Mouse (Mus musculus) fat pad, adult 2 months (tissue): ENCODE measurements at regions not wholly inside any gene's neighbourhood (a gene's known extent, or its start where the extent isn't known, plus 50 kb on each side); places are given as distances from the start of the nearest gene placed in this dataset.
A peak's percentile ranks its signal among the peaks of the same experiment; 100 is the strongest.
"Not testable (repeated sequence)": the region's sequence is repeated elsewhere in the genome, so short reads cannot be mapped to it uniquely, and the experiment has no call there.

Source experiments
- DNase-seq: peaks from one replicate; pipeline ENCODE4 v3.0.0-alpha.2; 2011; ENCODE audit warnings: low read depth, low spot score; ENCODE audit errors: extremely low read depth

- DNase-seq = no peak
These were observed 679.7 kb downstream of the Trib2 start for GRCm38 (mm10) chr12:15137039-15137438.

GRCm38 (mm10) chr12:15124179-15124578, 692.5 kb downstream of the Trib2 start:
- DNase-seq = no peak

DNA sequence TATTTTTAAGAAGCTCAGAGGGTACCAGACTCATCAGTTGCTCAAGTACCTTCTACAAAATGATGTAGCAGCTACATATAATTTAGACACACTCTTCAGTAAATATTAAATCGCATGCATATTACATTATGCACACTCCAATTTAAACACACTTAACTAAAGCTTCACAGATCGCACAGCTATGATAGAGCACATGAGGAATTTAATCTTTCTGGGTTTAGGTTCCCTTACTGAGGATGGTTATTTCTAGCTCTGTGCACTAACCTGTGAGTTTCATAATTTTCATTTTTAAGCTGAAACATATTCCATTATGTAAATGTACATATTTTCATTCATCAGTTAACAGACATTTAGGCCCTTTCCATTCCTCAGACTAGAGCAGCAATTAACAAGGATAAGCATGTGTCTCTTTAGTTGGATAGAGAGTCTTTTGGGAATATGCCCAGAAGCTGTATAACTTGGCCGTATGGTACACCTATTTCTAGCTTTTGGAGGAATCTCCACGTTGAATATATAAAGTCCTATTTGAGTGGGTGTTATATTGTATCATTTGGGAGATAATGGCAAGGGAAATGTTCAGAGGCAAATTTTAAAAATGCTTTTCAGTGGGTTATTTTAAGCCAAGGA, 694.0 kb downstream of the Trib2 start:
- DNase-seq = no peak

GRCm38 (mm10) chr12:15115556-15115955, 701.2 kb downstream of the Trib2 start:
- DNase-seq = no peak

DNA sequence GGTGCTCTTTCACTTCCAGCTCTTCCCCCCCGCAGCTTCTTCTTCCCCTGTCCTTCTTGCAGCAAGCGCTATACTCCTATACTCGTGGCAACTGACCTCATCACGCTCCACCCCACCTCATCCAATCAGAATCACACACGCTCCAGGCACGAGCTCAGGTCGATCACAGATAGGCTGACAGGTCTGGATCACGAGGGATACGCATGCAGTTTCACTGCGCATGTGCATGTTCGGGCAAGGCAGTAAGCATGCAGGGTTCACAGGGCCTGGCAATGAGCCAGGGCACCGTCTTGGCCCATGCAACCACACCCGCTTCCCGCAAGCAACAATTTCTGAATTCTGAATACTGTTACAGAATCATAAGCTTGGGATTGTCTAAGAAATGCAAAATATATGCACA, 701.9 kb downstream of the Trib2 start:
- peak; percentile 4 for DNase-seq

- no peak for DNase-seq
These were observed 705.7 kb downstream of the Trib2 start for GRCm38 (mm10) chr12:15111049-15111448.

GRCm38 (mm10) chr12:15104876-15105275, 711.8 kb downstream of the Trib2 start:
- DNase-seq = no peak

- DNase-seq = no peak
These were observed 738.1 kb downstream of the Trib2 start for GRCm38 (mm10) chr12:15078615-15079014.

GRCm38 (mm10) chr12:15064351-15064750, 752.4 kb downstream of the Trib2 start:
- DNase-seq = no peak

- DNase-seq = no peak
These were observed 765.3 kb downstream of the Trib2 start for GRCm38 (mm10) chr12:15051387-15051786.

DNA sequence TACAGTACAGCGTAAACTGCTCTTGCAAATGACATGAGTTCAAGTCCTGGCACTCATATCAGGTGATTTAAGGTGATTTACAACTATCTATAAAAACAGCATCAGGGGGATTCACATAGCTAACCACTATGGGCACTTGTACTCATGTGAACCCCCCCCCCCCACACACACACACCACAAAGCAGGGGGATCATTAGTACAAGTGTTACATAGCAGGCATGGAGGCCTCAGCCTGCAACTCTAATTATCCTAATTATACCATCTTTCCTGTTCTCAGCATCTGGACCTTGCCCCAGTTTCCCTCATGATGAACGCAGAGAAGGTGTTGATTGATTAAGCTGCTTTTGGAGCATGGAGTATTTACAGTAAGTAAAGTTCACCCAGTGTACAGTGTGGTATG, 773.5 kb downstream of the Trib2 start:
- no peak for DNase-seq

- DNase-seq = peak; percentile 70
These were observed 805.6 kb downstream of the Trib2 start for GRCm38 (mm10) chr12:15011091-15011490.

GRCm38 (mm10) chr12:15002401-15002800, 814.3 kb downstream of the Trib2 start:
- not testable (repeated sequence) for DNase-seq
